Mouse (Mus musculus) forebrain, postnatal 0 days (tissue): ENCODE measurements around the gene Tmem201. TPM values are rescaled to one million over a fixed set of nuclear protein-coding genes. Genes with fewer than 3 reads are reported as not detected.

Experiments
- ATAC-seq: fragments of 200-750 bp; cut with Nextera tagmentation; 2 replicates; pipeline ENCODE4 v1.8.0; 2017; ENCODE audit warnings: mild to moderate bottlenecking, moderate library complexity
- DNase-seq: peaks from one replicate; pipeline ENCODE4 v3.0.0-alpha.2; 2015
- H3K27ac ChIP-seq: fragments of 300-500 bp; sonication (generic); 2 replicates; pipeline ENCODE4 v1.5.1; 2014; ENCODE audit warnings: low read depth, mild to moderate bottlenecking, antibody characterized with exemption, low read length, moderate library complexity, mixed read lengths
- H3K27me3 ChIP-seq: fragments of 300-500 bp; sonication (generic); 2 replicates; pipeline ENCODE4 v1.6.1; 2014; ENCODE audit warnings: mild to moderate bottlenecking, low read length, mixed read lengths; ENCODE audit not compliant: insufficient read depth
- H3K36me3 ChIP-seq: fragments of 300-500 bp; sonication (generic); 2 replicates; pipeline ENCODE4 v1.6.1; 2014; ENCODE audit warnings: mild to moderate bottlenecking, moderate library complexity; ENCODE audit not compliant: insufficient read depth
- H3K4me1 ChIP-seq: fragments of 300-500 bp; sonication (generic); 2 replicates; pipeline ENCODE4 v1.6.1; 2014; ENCODE audit warnings: antibody characterized with exemption; ENCODE audit not compliant: insufficient read depth
- H3K4me2 ChIP-seq: fragments of 300-500 bp; sonication (generic); 2 replicates; pipeline ENCODE4 v1.6.1; 2014; ENCODE audit warnings: low read depth, mild to moderate bottlenecking, moderate library complexity
- H3K4me3 ChIP-seq: fragments of 300-500 bp; sonication (generic); 2 replicates; pipeline ENCODE4 v1.5.1; 2014; ENCODE audit warnings: low read depth, low read length, mixed read lengths
- H3K9ac ChIP-seq: fragments of 300-500 bp; sonication (generic); 2 replicates; pipeline ENCODE4 v1.6.1; 2014; ENCODE audit warnings: mild to moderate bottlenecking
- H3K9me3 ChIP-seq: fragments of 300-500 bp; sonication (generic); 2 replicates; pipeline ENCODE4 v1.6.1; 2016; ENCODE audit warnings: low read length
- CTCF ChIP-seq: sonication (generic); IDR thresholded peaks from 2 replicates; pipeline ENCODE4 v1.5.1; 2016; ENCODE audit warnings: antibody characterized with exemption, control low read depth, low read depth
- WGBS: fragments of 180-500 bp; shearing (Covaris S2); extraction: QIAGEN DNeasy Blood & Tissue Kit; methylation state at CpG from one replicate; pipeline ENCODE4 v1.1.7; 2014; 5-methylcytosine and 5-hydroxymethylcytosine counted together
- polyA plus RNA-seq: library from polyadenylated mRNA; unstranded; fragments of >200 nt; fragmentation: Nextera tagmentation; extraction: Ambion mirVana; gene quantifications from 2 replicates; pipeline ENCODE4 v1.2.1, GENCODE M21; 2015
- total RNA-seq: library from RNA; depleted of rRNA; stranded (reverse); fragments of >200 nt; gene quantifications from 2 replicates; pipeline ENCODE4 v1.2.3, GENCODE M21; 2014

Gene Tmem201
- total and polyA plus RNA-seq, 2 experiments from 2014 or later = 39.6 to 50.7 TPM

DNA sequence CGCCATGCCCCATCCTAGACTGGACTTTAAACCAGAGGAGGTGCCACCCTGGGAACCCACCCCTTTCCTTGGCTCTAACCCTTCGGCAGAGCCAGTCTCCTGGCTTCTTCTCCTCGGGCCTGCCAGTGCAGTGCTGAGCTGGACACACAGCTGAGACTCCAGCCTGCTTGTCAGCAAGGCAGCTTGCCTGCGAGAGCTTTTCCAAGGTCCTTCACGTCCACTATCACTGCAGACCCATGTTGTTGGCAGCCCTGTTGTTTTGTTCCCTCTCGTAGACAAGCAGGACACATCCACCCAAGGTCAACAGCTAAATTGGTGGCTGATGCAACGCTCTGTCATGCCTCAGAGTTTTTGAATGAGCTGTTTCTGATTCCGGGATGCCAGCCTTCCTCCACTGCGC lies 39.3 kb upstream of the Tmem201 start:
- H3K4me3 ChIP-seq = no peak overlapping the region

GRCm38 (mm10) chr4:149775760-149776362 lies 38.0 kb upstream of the Tmem201 start:
- ATAC-seq (no peak), DNase-seq (no peak)
- Histone ChIP-seq H3K9ac (no peak overlapping the region), H3K4me3 (no peak overlapping the region), H3K36me3 (no peaks in the 10 kb centered on the region), H3K4me2 (no peak overlapping the region), H3K9me3 (no peaks in the 10 kb centered on the region), H3K27ac (no peak overlapping the region), H3K4me1 (peaks cover 10% of the 10 kb centered on the region; the same call in 1 of the 2 replicates), H3K27me3 (peaks cover 5% of the 10 kb centered on the region; the same call in 1 of the 2 replicates)
- TF ChIP-seq CTCF = no peak
- 39% methylated on average over 8 of the region's 8 CpGs for WGBS

More for the DNA sequence above, 39.3 kb upstream of the Tmem201 start:
- Histone ChIP-seq H3K27ac (no peak overlapping the region), H3K9ac (no peak overlapping the region), H3K27me3 (peaks cover 5% of the 10 kb centered on the region; the same call in 1 of the 2 replicates), H3K36me3 (no peaks in the 10 kb centered on the region), H3K4me2 (no peak overlapping the region), H3K9me3 (no peaks in the 10 kb centered on the region), H3K4me1 (peaks cover 9% of the 10 kb centered on the region; the same call in 1 of the 2 replicates)
- DNase-seq (no peak), ATAC-seq (no peak)
- TF ChIP-seq CTCF = no peak
- WGBS = 82% methylated on average over 9 of the region's 9 CpGs

DNA sequence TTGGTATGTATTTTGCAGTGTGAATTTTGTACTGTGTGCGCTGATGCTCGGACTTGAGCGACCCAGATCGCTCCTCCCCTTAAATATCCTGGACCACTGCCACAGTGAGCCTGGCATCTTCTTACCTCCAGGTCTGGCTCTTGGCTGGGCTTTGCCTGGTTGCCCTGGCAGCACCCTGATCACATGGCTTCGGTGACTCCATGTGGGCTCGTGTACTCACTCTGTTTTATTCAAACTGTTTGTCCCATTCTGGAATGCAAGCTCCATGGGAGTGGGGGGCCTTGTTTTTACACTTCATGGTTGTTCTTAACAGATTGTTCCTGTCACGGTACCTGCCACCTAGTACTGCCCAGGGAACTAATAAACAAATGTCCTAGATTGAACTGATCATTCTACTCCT lies 37.5 kb upstream of the Tmem201 start:
- Histone ChIP-seq H3K27ac (no peak overlapping the region), H3K4me2 (no peak overlapping the region), H3K36me3 (no peaks in the 10 kb centered on the region), H3K9ac (no peak overlapping the region), H3K4me1 (peaks cover 10% of the 10 kb centered on the region; the same call in 1 of the 2 replicates), H3K9me3 (no peaks in the 10 kb centered on the region), H3K4me3 (no peak overlapping the region), H3K27me3 (peaks cover 5% of the 10 kb centered on the region; the same call in 1 of the 2 replicates)
- 52% methylated on average over 7 of the region's 7 CpGs for WGBS
- no peak for TF ChIP-seq CTCF
- ATAC-seq (no peak), DNase-seq (no peak)

DNA sequence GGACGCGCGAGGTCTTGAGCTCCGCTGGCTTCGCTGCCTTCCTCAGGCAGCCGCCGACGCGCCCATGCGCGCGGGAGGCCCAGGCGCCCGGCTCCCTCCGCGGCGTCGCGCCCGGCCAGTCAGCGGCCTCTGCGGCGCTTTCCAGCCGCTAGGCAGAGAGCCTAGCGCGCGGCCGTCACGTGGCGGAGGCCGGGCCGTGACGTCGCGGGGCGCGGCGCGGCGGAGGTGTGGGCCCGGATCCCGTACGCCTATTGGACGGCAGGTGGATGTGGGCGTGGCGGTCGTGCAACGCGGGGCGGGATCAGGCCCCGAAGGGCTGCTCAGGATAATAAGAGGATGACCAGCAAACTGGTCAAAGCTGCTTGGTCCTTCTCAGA lies 36.2 kb upstream of the Tmem201 start, which contains the start of gene Slc25a33:
Gene Slc25a33 (minus strand): TSS at position 184 of the 377 bp plus-strand sequence.
- peak within 1 kb of the TSS; percentile 82 for H3K4me3 ChIP-seq
- peak within 1 kb of the TSS; percentile 98 for H3K4me2 ChIP-seq
- DNase-seq = peak; percentile 94
- ATAC-seq = peak; percentile 99
- TF ChIP-seq CTCF = no peak
- H3K4me1 ChIP-seq = peaks cover 10% of the 10 kb centered on the region; the same call in 1 of the 2 replicates
- peaks cover 5% of the 10 kb centered on the region; the same call in 1 of the 2 replicates for H3K27me3 ChIP-seq
- WGBS = 7% methylated on average over 49 of the region's 51 CpGs
- peak within 1 kb of the TSS; percentile 75 for H3K9ac ChIP-seq
- no peaks in the 10 kb centered on the region for H3K9me3 ChIP-seq
- no peaks in the 10 kb centered on the region for H3K36me3 ChIP-seq
- peak within 1 kb of the TSS; percentile 71 for H3K27ac ChIP-seq

- Histone ChIP-seq H3K27me3 (peaks cover 5% of the 10 kb centered on the region; the same call in 1 of the 2 replicates), H3K36me3 (no peaks in the 10 kb centered on the region), H3K4me3 (peak overlapping the region; percentile 82), H3K27ac (peak overlapping the region; percentile 71), H3K4me2 (peak overlapping the region; percentile 98), H3K4me1 (peaks cover 10% of the 10 kb centered on the region; the same call in 1 of the 2 replicates), H3K9ac (peak overlapping the region; percentile 75), H3K9me3 (no peaks in the 10 kb centered on the region)
- DNase-seq (peak; percentile 31), ATAC-seq (no peak; the same call in 1 of the 2 replicates)
- TF ChIP-seq CTCF = no peak
- WGBS = 1% methylated on average over 62 of the region's 65 CpGs
Observed at GRCm38 (mm10) chr4:149773408-149774093, 35.7 kb upstream of the Tmem201 start.

GRCm38 (mm10) chr4:149772394-149772793 lies 34.5 kb upstream of the Tmem201 start:
- H3K4me1 ChIP-seq = peaks cover 10% of the 10 kb centered on the region; the same call in 1 of the 2 replicates

DNA sequence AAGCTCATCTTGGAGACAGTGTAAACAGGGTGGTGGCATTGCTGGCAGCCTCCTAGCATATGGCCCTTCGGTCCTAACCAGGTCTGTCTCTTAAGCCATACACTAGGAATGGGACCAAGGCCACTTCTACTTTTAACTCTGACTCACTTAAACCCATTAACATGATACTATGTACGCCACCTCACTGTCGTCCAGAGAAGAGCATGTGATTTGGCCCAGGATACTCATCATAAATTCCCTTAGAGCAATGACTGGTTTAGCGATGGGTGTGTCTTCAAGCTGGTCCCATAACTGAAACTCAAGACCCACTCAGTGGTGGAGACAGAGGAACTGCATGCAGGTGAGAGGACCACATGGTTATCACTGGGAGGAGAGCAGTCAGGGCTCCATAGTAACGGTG lies 27.4 kb upstream of the Tmem201 start:
- no peak overlapping the region for H3K4me3 ChIP-seq
- ATAC-seq (no peak), DNase-seq (no peak)
- no peaks in the 10 kb centered on the region for H3K9me3 ChIP-seq
- no peak for TF ChIP-seq CTCF
- no peaks in the 10 kb centered on the region for H3K27me3 ChIP-seq
- H3K9ac ChIP-seq = no peak overlapping the region
- 92% methylated on average over 5 of the region's 5 CpGs for WGBS
- H3K4me2 ChIP-seq = no peak overlapping the region
- no peaks in the 10 kb centered on the region; the same call in 1 of the 2 replicates for H3K36me3 ChIP-seq
- H3K4me1 ChIP-seq = no peaks in the 10 kb centered on the region
- no peak overlapping the region for H3K27ac ChIP-seq

More at GRCm38 (mm10) chr4:149772394-149772793, 34.5 kb upstream of the Tmem201 start:
- Histone ChIP-seq H3K4me2 (peak overlapping the region; percentile 98), H3K9ac (no peak overlapping the region), H3K9me3 (no peaks in the 10 kb centered on the region), H3K4me3 (no peak overlapping the region), H3K27me3 (peaks cover 5% of the 10 kb centered on the region; the same call in 1 of the 2 replicates), H3K36me3 (no peaks in the 10 kb centered on the region), H3K27ac (no peak overlapping the region)
- TF ChIP-seq CTCF = peak; percentile 61
- WGBS = 12% methylated on average over 2 of the region's 2 CpGs
- ATAC-seq = no peak
- no peak for DNase-seq
